Mouse (Mus musculus) hindbrain, embryonic 14.5 days (tissue): ENCODE measurements around the gene Tll1. TPM values are rescaled to one million over a fixed set of nuclear protein-coding genes. Genes with fewer than 3 reads are reported as not detected.

Experiments used
- ATAC-seq: fragments of 200-750 bp; cut with Nextera tagmentation; 2 replicates; pipeline ENCODE4 v1.8.0; 2017; ENCODE audit warnings: moderate number of reproducible peaks, mild to moderate bottlenecking, moderate TSS enrichment, moderate library complexity; ENCODE audit not compliant: low FRiP score
- DNase-seq: peaks from one replicate; pipeline ENCODE4 v3.0.0-alpha.2; 2015; ENCODE audit warnings: low spot score
- H3K27ac ChIP-seq: fragments of 300-500 bp; sonication (generic); 2 replicates; pipeline ENCODE4 v1.5.1; 2014; ENCODE audit warnings: mild to moderate bottlenecking, moderate library complexity
- H3K27me3 ChIP-seq: fragments of 300-500 bp; sonication (generic); 2 replicates; pipeline ENCODE4 v1.6.1; 2014; ENCODE audit warnings: mild to moderate bottlenecking, low read length, mixed read lengths; ENCODE audit not compliant: control insufficient read depth, insufficient read depth
- H3K36me3 ChIP-seq: fragments of 300-500 bp; sonication (generic); replicated peaks from 2 replicates; pipeline ENCODE4 v1.6.1; 2014; ENCODE audit not compliant: control insufficient read depth, insufficient read depth
- H3K4me1 ChIP-seq: fragments of 300-500 bp; sonication (generic); replicated peaks from 2 replicates; pipeline ENCODE4 v1.6.1; 2014; ENCODE audit warnings: antibody characterized with exemption, low read length, mixed read lengths; ENCODE audit not compliant: control insufficient read depth, insufficient read depth
- H3K4me2 ChIP-seq: fragments of 300-500 bp; sonication (generic); replicated peaks from 2 replicates; pipeline ENCODE4 v1.6.1; 2014; ENCODE audit warnings: mild to moderate bottlenecking, moderate library complexity
- H3K4me3 ChIP-seq: fragments of 300-500 bp; sonication (generic); replicated peaks from 2 replicates; pipeline ENCODE4 v1.5.1; 2014; ENCODE audit warnings: mild to moderate bottlenecking, low read length
- H3K9ac ChIP-seq: fragments of 300-500 bp; sonication (generic); 2 replicates; pipeline ENCODE4 v1.6.1; 2014
- H3K9me3 ChIP-seq: fragments of 300-500 bp; sonication (generic); 2 replicates; pipeline ENCODE4 v1.6.1; 2016; ENCODE audit warnings: low read length; ENCODE audit not compliant: control insufficient read depth
- WGBS: fragments of 180-500 bp; shearing (Covaris S2); extraction: QIAGEN DNeasy Blood & Tissue Kit; methylation state at CpG from one replicate; pipeline ENCODE4 v1.1.7; 2014; 5-methylcytosine and 5-hydroxymethylcytosine counted together
- polyA plus RNA-seq: library from polyadenylated mRNA; unstranded; fragments of >200 nt; fragmentation: Nextera tagmentation; extraction: Ambion mirVana; gene quantifications from 2 replicates; pipeline ENCODE4 v1.2.1, GENCODE M21; 2014

The Tll1 gene
- polyA plus RNA-seq, 1 experiment from 2014 or later: 3.5 TPM

GRCm38 (mm10) chr8:64204801-64205311 is 1.2 kb downstream of the Tll1 start:
- Histone ChIP-seq H3K9me3 (no peaks in the 10 kb centered on the region), H3K27me3 (peaks cover 28% of the 10 kb centered on the region), H3K4me1 (peaks cover 13% of the 10 kb centered on the region), H3K4me2 (peak overlapping the region; percentile 94), H3K27ac (no peak overlapping the region), H3K9ac (peak overlapping the region; percentile 78), H3K4me3 (peak overlapping the region; percentile 69), H3K36me3 (no peaks in the 10 kb centered on the region)
- ATAC-seq: peak; percentile 16; the same call in 1 of the 2 replicates
- 0% methylated on average over 19 of the region's 19 CpGs for WGBS
- peak; percentile 38 for DNase-seq

GRCm38 (mm10) chr8:64204167-64204566 is 1.9 kb downstream of the Tll1 start:
- ATAC-seq: peak; percentile 64; the same call in 1 of the 2 replicates
- no peak overlapping the region for H3K9ac ChIP-seq
- peak overlapping the region; percentile 69 for H3K4me3 ChIP-seq
- DNase-seq: no peak
- peaks cover 13% of the 10 kb centered on the region for H3K4me1 ChIP-seq
- no peaks in the 10 kb centered on the region for H3K9me3 ChIP-seq
- WGBS: 1% methylated on average over 19 of the region's 19 CpGs
- H3K36me3 ChIP-seq: no peaks in the 10 kb centered on the region
- peaks cover 28% of the 10 kb centered on the region for H3K27me3 ChIP-seq
- peak overlapping the region; percentile 94 for H3K4me2 ChIP-seq
- H3K27ac ChIP-seq: no peak overlapping the region

- DNase-seq (no peak), ATAC-seq (no peak)
- Histone ChIP-seq H3K4me1 (no peaks in the 10 kb centered on the region), H3K27me3 (0 out of 2 replicates have a peak, but pooled peaks cover 3% of the 10 kb centered on the region), H3K27ac (no peak overlapping the region), H3K4me2 (no peak overlapping the region), H3K36me3 (no peaks in the 10 kb centered on the region), H3K4me3 (no peak overlapping the region), H3K9ac (no peak overlapping the region), H3K9me3 (no peaks in the 10 kb centered on the region)
- 81% methylated on average over 2 of the region's 2 CpGs for WGBS
Measured at GRCm38 (mm10) chr8:64198326-64198725, 7.7 kb downstream of the Tll1 start.

GRCm38 (mm10) chr8:64193421-64193820 is 12.7 kb downstream of the Tll1 start:
- no peaks in the 10 kb centered on the region for H3K27me3 ChIP-seq
- H3K4me1 ChIP-seq: no peaks in the 10 kb centered on the region
- H3K27ac ChIP-seq: no peak overlapping the region
- H3K4me2 ChIP-seq: no peak overlapping the region
- WGBS: 43% methylated on average over 2 of the region's 2 CpGs
- ATAC-seq (no peak), DNase-seq (no peak)
- no peak overlapping the region for H3K9ac ChIP-seq
- no peak overlapping the region for H3K4me3 ChIP-seq
- no peaks in the 10 kb centered on the region for H3K9me3 ChIP-seq
- no peaks in the 10 kb centered on the region for H3K36me3 ChIP-seq

GRCm38 (mm10) chr8:64187881-64188280 is 18.2 kb downstream of the Tll1 start:
- Histone ChIP-seq H3K4me2 (no peak overlapping the region), H3K27me3 (no peaks in the 10 kb centered on the region), H3K27ac (no peak overlapping the region), H3K36me3 (no peaks in the 10 kb centered on the region), H3K9ac (no peak overlapping the region), H3K4me1 (no peaks in the 10 kb centered on the region), H3K4me3 (no peak overlapping the region), H3K9me3 (no peaks in the 10 kb centered on the region)
- ATAC-seq (no peak), DNase-seq (no peak)
- 36% methylated on average over 2 of the region's 2 CpGs for WGBS

GRCm38 (mm10) chr8:64176931-64177330 is 29.1 kb downstream of the Tll1 start:
- Histone ChIP-seq H3K4me3 (no peak overlapping the region), H3K4me2 (no peak overlapping the region), H3K4me1 (no peaks in the 10 kb centered on the region), H3K9me3 (no peaks in the 10 kb centered on the region), H3K9ac (no peak overlapping the region), H3K27ac (no peak overlapping the region), H3K27me3 (no peaks in the 10 kb centered on the region), H3K36me3 (no peaks in the 10 kb centered on the region)
- ATAC-seq (no peak), DNase-seq (no peak)
- WGBS: 91% methylated on average over 2 of the region's 2 CpGs

GRCm38 (mm10) chr8:64174916-64175315 is 31.2 kb downstream of the Tll1 start:
- H3K27me3 ChIP-seq: no peaks in the 10 kb centered on the region
- no peak for DNase-seq
- WGBS: 83% methylated on average over 3 of the region's 3 CpGs

GRCm38 (mm10) chr8:64173759-64174158 is 32.3 kb downstream of the Tll1 start:
- ATAC-seq (no peak), DNase-seq (no peak)
- Histone ChIP-seq H3K9ac (no peak overlapping the region), H3K4me3 (no peak overlapping the region), H3K4me2 (no peak overlapping the region), H3K27me3 (no peaks in the 10 kb centered on the region), H3K9me3 (no peaks in the 10 kb centered on the region), H3K4me1 (no peaks in the 10 kb centered on the region), H3K27ac (no peak overlapping the region), H3K36me3 (no peaks in the 10 kb centered on the region)
- WGBS: 83% methylated on average over 2 of the region's 2 CpGs

More at GRCm38 (mm10) chr8:64174916-64175315, 31.2 kb downstream of the Tll1 start:
- no peak for ATAC-seq
- Histone ChIP-seq H3K9me3 (no peaks in the 10 kb centered on the region), H3K4me3 (no peak overlapping the region), H3K36me3 (no peaks in the 10 kb centered on the region), H3K9ac (no peak overlapping the region), H3K4me1 (no peaks in the 10 kb centered on the region), H3K27ac (no peak overlapping the region), H3K4me2 (no peak overlapping the region)

GRCm38 (mm10) chr8:64152899-64153891 is 52.9 kb downstream of the Tll1 start:
- Histone ChIP-seq H3K9ac (no peak overlapping the region), H3K27ac (peak overlapping the region; percentile 54), H3K4me1 (0 out of 2 replicates have a peak, but pooled peaks cover 8% of the 10 kb centered on the region), H3K4me2 (peak overlapping the region; percentile 17; the same call in 1 of the 2 replicates), H3K27me3 (no peaks in the 10 kb centered on the region), H3K36me3 (no peaks in the 10 kb centered on the region), H3K9me3 (no peaks in the 10 kb centered on the region), H3K4me3 (no peak overlapping the region)
- ATAC-seq (peak; percentile 85), DNase-seq (peak; percentile 41)
- WGBS: 23% methylated on average over 9 of the region's 9 CpGs
